Mouse (Mus musculus) adrenal gland, postnatal 4 days (tissue): Measurements from ENCODE around the gene B3gnt8. TPM values are rescaled to one million over a fixed set of nuclear protein-coding genes. Genes with fewer than 3 reads are reported as not detected.

ENCODE experiments used
- total RNA-seq, 2 experiments: library from RNA; stranded (reverse); gene quantifications; 2 replicates each; pipeline ENCODE4 v1.2.3; 2021

B3gnt8 gene
- total RNA-seq, 2 experiments from 2014 or later = 4.4 to 7.6 TPM

Other genes with a start within 250 kb of the B3gnt8 start
- 100 to 1,000 TPM; 139 to 178 TPM for gene Lipe, start 227.9 kb upstream of the B3gnt8 start, total RNA-seq
- gene Cxcl17, start 213.8 kb upstream of the B3gnt8 start, total RNA-seq = not detected
- 10 to 100 TPM; 14.9 to 21.4 TPM for gene Ceacam1, start 149.1 kb upstream of the B3gnt8 start, total RNA-seq
- 1 to 10 TPM; 1.7 to 1.9 TPM for gene Ceacam2, start 86.8 kb upstream of the B3gnt8 start, total RNA-seq
- gene Erich4, start 10.8 kb upstream of the B3gnt8 start, total RNA-seq = 1 to 10 TPM in 1 of 2 experiments, not detected in 1; 2.5 TPM
- gene Dmac2, start 7.2 kb upstream of the B3gnt8 start, total RNA-seq = 10 to 100 TPM; 34.3 to 34.5 TPM
- gene Bckdha, start 32.3 kb downstream of the B3gnt8 start, total RNA-seq = 100 to 1,000 TPM; 103 to 112 TPM
- gene Exosc5, start 32.5 kb downstream of the B3gnt8 start, total RNA-seq = 10 to 100 TPM; 50.6 to 53.0 TPM
- 1 to 10 TPM in 1 of 2 experiments, under 1 TPM in 1; 0.76 to 1.9 TPM for gene Tmem91, start 48.5 kb downstream of the B3gnt8 start, total RNA-seq
- gene B9d2, start 54.1 kb downstream of the B3gnt8 start, total RNA-seq = 10 to 100 TPM; 21.5 to 24.1 TPM
- 10 to 100 TPM; 47.3 to 48.9 TPM for gene Tgfb1, start 60.3 kb downstream of the B3gnt8 start, total RNA-seq
- 10 to 100 TPM; 49.4 to 51.5 TPM for gene Ccdc97, start 92.4 kb downstream of the B3gnt8 start, total RNA-seq
- gene Hnrnpul1, start 128.1 kb downstream of the B3gnt8 start, total RNA-seq = 100 to 1,000 TPM; 167 to 177 TPM
- 100 to 1,000 TPM; 100 to 102 TPM for gene Axl, start 162.1 kb downstream of the B3gnt8 start, total RNA-seq
- gene Cyp2s1, start 190.3 kb downstream of the B3gnt8 start, total RNA-seq = 1 to 10 TPM; 4.8 to 7.7 TPM